Mouse (Mus musculus) liver, embryonic 16.5 days (tissue): ENCODE results near the gene Kiss1r. TPM values are rescaled to one million over a fixed set of nuclear protein-coding genes. Genes with fewer than 3 reads are reported as not detected.

Experiments
- ATAC-seq: fragments of 200-750 bp; cut with Nextera tagmentation; 2 replicates; pipeline ENCODE4 v1.8.0; 2017; ENCODE audit warnings: low read depth, mild to moderate bottlenecking, moderate number of reproducible peaks, moderate library complexity
- H3K27ac ChIP-seq: fragments of 300-500 bp; sonication (generic); 2 replicates; pipeline ENCODE4 v1.5.1; 2014; ENCODE audit warnings: mild to moderate bottlenecking, low read length
- H3K27me3 ChIP-seq: fragments of 300-500 bp; sonication (generic); 2 replicates; pipeline ENCODE4 v1.6.1; 2014; ENCODE audit warnings: low read depth, low read length, mixed read lengths; ENCODE audit not compliant: control insufficient read depth, insufficient read depth
- H3K36me3 ChIP-seq: fragments of 300-500 bp; sonication (generic); 2 replicates; pipeline ENCODE4 v1.6.1; 2014; ENCODE audit warnings: mild to moderate bottlenecking; ENCODE audit not compliant: control insufficient read depth, insufficient read depth
- H3K4me1 ChIP-seq: fragments of 300-500 bp; sonication (generic); 2 replicates; pipeline ENCODE4 v1.6.1; 2014; ENCODE audit warnings: low read depth, low read length, mixed read lengths; ENCODE audit not compliant: control insufficient read depth
- H3K4me2 ChIP-seq: fragments of 300-500 bp; sonication (generic); 2 replicates; pipeline ENCODE4 v1.6.1; 2014; ENCODE audit warnings: low read depth, low read length, mixed read lengths
- H3K4me3 ChIP-seq: fragments of 300-500 bp; sonication (generic); 2 replicates; pipeline ENCODE4 v1.5.1; 2014; ENCODE audit warnings: low read depth, mild to moderate bottlenecking, low read length
- H3K9ac ChIP-seq: fragments of 300-500 bp; sonication (generic); 2 replicates; pipeline ENCODE4 v1.6.1; 2014; ENCODE audit warnings: low read depth, low read length
- H3K9me3 ChIP-seq: fragments of 300-500 bp; sonication (generic); replicated peaks from 2 replicates; pipeline ENCODE4 v1.6.1; 2016; ENCODE audit warnings: low read length; ENCODE audit not compliant: control insufficient read depth
- WGBS: fragments of 180-500 bp; shearing (Covaris S2); extraction: QIAGEN DNeasy Blood & Tissue Kit; methylation state at CpG from one replicate; pipeline ENCODE4 v1.1.7; 2014; ENCODE audit not compliant: insufficient replicate concordance; 5-methylcytosine and 5-hydroxymethylcytosine counted together
- polyA plus RNA-seq: library from polyadenylated mRNA; unstranded; fragments of >200 nt; fragmentation: Nextera tagmentation; extraction: Ambion mirVana; gene quantifications from 2 replicates; pipeline ENCODE4 v1.2.1, GENCODE M21; 2015

The Kiss1r gene
- polyA plus RNA-seq, 1 experiment from 2014 or later: 0.18 TPM

DNA sequence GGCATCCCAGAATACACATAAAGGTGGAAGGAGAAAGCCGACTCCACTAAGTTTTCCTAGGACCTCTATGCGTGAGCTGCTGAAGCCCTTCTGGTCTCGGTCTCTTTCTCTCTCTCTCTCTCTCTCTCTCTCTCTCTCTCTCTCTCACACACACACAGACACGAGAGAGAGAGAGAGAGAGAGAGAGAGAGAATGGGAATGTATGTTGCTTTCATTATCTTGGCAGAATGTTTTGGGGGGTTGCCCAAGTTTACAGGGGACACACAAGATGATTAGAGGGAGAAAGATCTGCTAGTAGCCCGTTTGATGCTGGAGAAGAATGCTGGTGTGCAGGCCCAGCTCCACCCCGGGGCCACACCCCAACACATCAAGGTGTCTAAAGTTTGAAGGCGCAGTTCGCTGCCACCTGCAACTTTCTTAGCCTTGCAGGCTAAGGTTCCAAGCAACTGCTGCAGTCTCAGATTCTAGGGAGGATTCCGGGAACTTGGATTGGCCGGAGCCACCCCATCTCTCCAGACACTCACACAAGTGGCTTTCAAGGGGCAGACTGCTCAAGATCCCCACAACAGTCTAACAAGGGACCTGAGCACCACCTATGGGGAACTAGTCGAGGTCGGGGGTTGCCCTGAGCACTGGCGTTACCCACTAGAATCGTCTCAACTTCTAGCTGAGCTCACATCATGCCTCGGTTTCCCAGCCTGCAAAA lies 9.2 kb downstream of the Kiss1r start:
- H3K36me3 ChIP-seq: no peaks in the 10 kb centered on the region

GRCm38 (mm10) chr10:79926491-79927323 lies 9.9 kb downstream of the Kiss1r start, which contains the start of gene Arid3a:
TSS of gene Arid3a (plus strand) at chr10:79927043.
- ATAC-seq: peak; percentile 76
- peaks cover 17% of the 10 kb centered on the region for H3K27me3 ChIP-seq
- peak within 1 kb of the TSS; percentile 84 for H3K4me3 ChIP-seq
- H3K36me3 ChIP-seq: no peaks in the 10 kb centered on the region
- H3K9ac ChIP-seq: peak within 1 kb of the TSS; percentile 87
- peaks cover 33% of the 10 kb centered on the region for H3K4me1 ChIP-seq
- under 1% methylated on average over 63 of the region's 63 CpGs for WGBS
- peak within 1 kb of the TSS; percentile 91 for H3K4me2 ChIP-seq
- H3K27ac ChIP-seq: peak within 1 kb of the TSS; percentile 88
- H3K9me3 ChIP-seq: no peaks in the 10 kb centered on the region

More for the DNA sequence above, 9.2 kb downstream of the Kiss1r start:
- no peaks in the 10 kb centered on the region for H3K9me3 ChIP-seq
- H3K4me2 ChIP-seq: peak overlapping the region; percentile 91
- H3K27ac ChIP-seq: peak overlapping the region; percentile 70
- H3K9ac ChIP-seq: peak overlapping the region; percentile 87
- peak overlapping the region; percentile 84 for H3K4me3 ChIP-seq
- H3K4me1 ChIP-seq: peaks cover 40% of the 10 kb centered on the region
- WGBS: 11% methylated on average over 15 of the region's 15 CpGs
- ATAC-seq: no peak
- peaks cover 25% of the 10 kb centered on the region for H3K27me3 ChIP-seq

DNA sequence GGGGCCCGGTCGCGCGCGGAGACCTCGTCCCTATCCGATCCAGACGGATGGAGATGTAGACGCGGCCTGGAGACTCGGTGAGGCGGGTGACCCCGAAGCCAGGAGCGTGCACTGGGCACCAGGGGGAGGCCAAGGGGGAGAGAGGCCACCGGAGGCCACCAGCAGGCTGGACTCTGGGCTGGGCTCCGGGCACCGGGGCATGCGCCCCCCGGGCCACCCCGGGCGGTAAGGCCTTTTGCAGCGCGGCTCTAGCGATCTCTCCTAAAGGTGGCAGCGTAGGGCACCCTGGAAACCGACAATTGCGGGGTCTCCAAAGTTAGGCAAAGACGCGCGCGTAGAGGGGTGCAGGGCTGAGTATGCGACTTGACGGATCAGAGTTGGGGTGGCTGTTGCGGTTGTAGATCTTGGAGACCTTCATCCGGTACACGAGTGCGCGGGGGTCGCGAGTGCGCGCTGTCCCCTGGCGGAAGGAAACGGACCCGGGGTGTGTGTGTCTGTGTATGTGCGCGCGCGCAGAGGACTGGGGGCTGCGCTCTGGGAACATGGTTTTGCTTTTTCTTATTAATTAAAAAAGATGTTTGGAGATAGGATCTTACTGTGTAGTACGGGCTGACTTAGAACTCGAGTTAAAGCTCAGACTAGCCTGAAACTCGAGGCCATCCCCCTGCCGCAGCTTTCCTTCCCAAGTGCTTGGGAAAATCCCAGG lies 10.7 kb downstream of the Kiss1r start:
- ATAC-seq: peak; percentile 17
- under 1% methylated on average over 54 of the region's 54 CpGs for WGBS

GRCm38 (mm10) chr10:79928030-79928694 lies 11.4 kb downstream of the Kiss1r start:
- no peak for ATAC-seq
- peak overlapping the region; percentile 87 for H3K9ac ChIP-seq
- peak overlapping the region; percentile 88 for H3K27ac ChIP-seq
- no peaks in the 10 kb centered on the region for H3K36me3 ChIP-seq
- peaks cover 46% of the 10 kb centered on the region for H3K4me1 ChIP-seq
- peak overlapping the region; percentile 91 for H3K4me2 ChIP-seq
- H3K9me3 ChIP-seq: no peaks in the 10 kb centered on the region
- WGBS: 2% methylated on average over 29 of the region's 29 CpGs
- peaks cover 3% of the 10 kb centered on the region; the same call in 1 of the 2 replicates for H3K27me3 ChIP-seq
- peak overlapping the region; percentile 84 for H3K4me3 ChIP-seq

More for the DNA sequence above, 10.7 kb downstream of the Kiss1r start:
- Histone ChIP-seq H3K9me3 (no peaks in the 10 kb centered on the region), H3K4me3 (peak overlapping the region; percentile 84), H3K4me2 (peak overlapping the region; percentile 91), H3K4me1 (peaks cover 39% of the 10 kb centered on the region), H3K9ac (peak overlapping the region; percentile 87), H3K27me3 (peaks cover 9% of the 10 kb centered on the region), H3K36me3 (no peaks in the 10 kb centered on the region), H3K27ac (peak overlapping the region; percentile 88)

DNA sequence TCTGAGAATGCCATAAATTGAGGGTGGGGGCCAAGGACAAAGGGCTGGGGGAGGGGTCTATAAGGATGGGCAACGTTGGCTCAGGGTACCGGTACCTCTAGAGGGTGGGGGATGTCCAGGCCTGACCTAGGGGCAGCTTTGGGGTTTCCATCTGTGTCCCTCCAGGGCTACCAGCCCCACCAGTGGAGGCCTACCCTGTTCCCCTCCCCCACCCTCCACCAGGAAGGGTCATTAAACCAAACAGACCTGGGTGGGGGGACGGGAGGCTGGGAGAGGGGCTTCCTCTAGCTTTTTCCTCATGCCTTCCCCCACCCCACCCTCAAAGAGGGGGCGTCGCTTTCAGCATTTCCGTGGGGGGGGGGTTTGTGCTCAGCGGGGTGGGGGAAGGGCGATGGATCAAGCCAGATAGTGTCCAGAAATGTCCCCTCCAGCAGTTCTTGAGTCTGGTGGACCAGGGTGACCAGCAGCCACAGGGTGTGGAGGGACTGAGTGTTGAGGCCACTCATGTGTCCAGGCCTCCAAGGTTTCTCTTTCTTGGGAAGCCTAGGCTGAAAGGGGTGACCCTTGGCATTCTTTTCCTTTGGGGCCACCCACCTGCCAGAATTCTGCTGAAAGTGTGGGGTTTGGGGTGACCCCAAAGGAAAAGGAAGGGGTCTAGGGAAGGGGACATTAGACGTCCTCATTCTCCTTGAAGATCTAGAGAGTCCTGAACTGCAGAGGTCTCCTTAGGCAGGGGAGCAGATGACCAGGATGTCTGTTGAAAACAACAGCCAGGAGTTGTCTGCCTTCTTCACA lies 12.3 kb downstream of the Kiss1r start:
- no peak for ATAC-seq
- WGBS: 26% methylated on average over 8 of the region's 9 CpGs
- Histone ChIP-seq H3K9ac (peak overlapping the region; percentile 32; the same call in 1 of the 2 replicates), H3K4me3 (peak overlapping the region; percentile 84), H3K27me3 (no peaks in the 10 kb centered on the region), H3K27ac (peak overlapping the region; percentile 31), H3K4me1 (peaks cover 55% of the 10 kb centered on the region), H3K36me3 (no peaks in the 10 kb centered on the region), H3K9me3 (no peaks in the 10 kb centered on the region), H3K4me2 (peak overlapping the region; percentile 40)

- H3K9ac ChIP-seq: no peak overlapping the region
- H3K9me3 ChIP-seq: no peaks in the 10 kb centered on the region
- H3K4me1 ChIP-seq: peaks cover 64% of the 10 kb centered on the region
- no peak overlapping the region for H3K4me2 ChIP-seq
- H3K4me3 ChIP-seq: no peak overlapping the region
- 81% methylated on average over 18 of the region's 18 CpGs for WGBS
- no peaks in the 10 kb centered on the region for H3K36me3 ChIP-seq
- ATAC-seq: no peak
- no peaks in the 10 kb centered on the region for H3K27me3 ChIP-seq
- no peak overlapping the region for H3K27ac ChIP-seq
Measured at GRCm38 (mm10) chr10:79929967-79930825, 13.4 kb downstream of the Kiss1r start.

DNA sequence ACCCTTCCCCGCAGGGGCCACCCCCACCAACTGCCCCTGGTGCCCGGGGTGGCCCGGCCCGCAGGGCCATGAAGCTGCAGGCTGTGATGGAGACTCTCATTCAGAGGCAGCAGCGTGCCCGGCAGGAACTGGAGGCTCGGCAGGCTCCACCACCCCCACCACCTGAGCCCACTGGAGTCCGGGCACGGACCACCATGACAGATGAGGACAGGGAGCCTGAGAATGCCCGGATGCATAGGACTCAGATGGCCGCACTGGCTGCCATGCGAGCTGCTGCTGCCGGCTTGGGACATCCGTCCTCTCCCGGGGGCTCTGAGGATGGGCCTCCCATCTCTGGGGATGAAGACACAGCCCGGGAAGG lies 14.0 kb downstream of the Kiss1r start:
- Histone ChIP-seq H3K9me3 (no peaks in the 10 kb centered on the region), H3K4me3 (no peak overlapping the region), H3K4me2 (no peak overlapping the region), H3K36me3 (no peaks in the 10 kb centered on the region), H3K4me1 (peaks cover 62% of the 10 kb centered on the region), H3K27me3 (no peaks in the 10 kb centered on the region), H3K9ac (no peak overlapping the region), H3K27ac (no peak overlapping the region)
- 83% methylated on average over 16 of the region's 16 CpGs for WGBS
- ATAC-seq: no peak
